Mouse (Mus musculus) megakaryocyte, embryonic 14.5 days (primary cell): Measurements from ENCODE around the gene Sycp2.

Experiments used
- FLI1 ChIP-seq: IDR thresholded peaks from 2 replicates; pipeline ENCODE4 v1.6.1; 2012; ENCODE audit warnings: low read length, inconsistent platforms, mixed read lengths
- GATA1 ChIP-seq: IDR thresholded peaks from 3 replicates; pipeline ENCODE4 v1.6.1; 2012; ENCODE audit warnings: mixed read lengths, low read length, inconsistent platforms, borderline replicate concordance

GRCm38 (mm10) chr2:178427181-178427580, 19.7 kb upstream of the Sycp2 start:
- TF ChIP-seq FLI1: no peak
- no peak for TF ChIP-seq GATA1
